Mouse (Mus musculus) lung, embryonic 14.5 days (tissue): ENCODE measurements around the gene Tmem217. TPM values are rescaled to one million over a fixed set of nuclear protein-coding genes. Genes with fewer than 3 reads are reported as not detected.

Experiments used
- ATAC-seq: fragments of 200-750 bp; cut with Nextera tagmentation; 2 replicates; pipeline ENCODE4 v1.8.0; 2017; ENCODE audit warnings: mild to moderate bottlenecking, moderate TSS enrichment, moderate library complexity; ENCODE audit not compliant: insufficient read depth
- DNase-seq: peaks from one replicate; pipeline ENCODE4 v3.0.0-alpha.2; 2015
- H3K27ac ChIP-seq: fragments of 300-500 bp; sonication (generic); 2 replicates; pipeline ENCODE4 v1.5.1; 2014; ENCODE audit warnings: low read depth, mild to moderate bottlenecking, moderate library complexity
- H3K27me3 ChIP-seq: fragments of 300-500 bp; sonication (generic); 2 replicates; pipeline ENCODE4 v1.6.1; 2014; ENCODE audit warnings: low read length, control low read depth; ENCODE audit not compliant: insufficient read depth
- H3K36me3 ChIP-seq: fragments of 300-500 bp; sonication (generic); 2 replicates; pipeline ENCODE4 v1.6.1; 2014; ENCODE audit warnings: control low read depth; ENCODE audit not compliant: insufficient read depth
- H3K4me1 ChIP-seq: fragments of 300-500 bp; sonication (generic); 2 replicates; pipeline ENCODE4 v1.6.1; 2014; ENCODE audit warnings: antibody characterized with exemption, control low read depth; ENCODE audit not compliant: insufficient read depth
- H3K4me2 ChIP-seq: fragments of 300-500 bp; sonication (generic); 2 replicates; pipeline ENCODE4 v1.6.1; 2014; ENCODE audit warnings: mild to moderate bottlenecking
- H3K4me3 ChIP-seq: fragments of 300-500 bp; sonication (generic); 2 replicates; pipeline ENCODE4 v1.5.1; 2014; ENCODE audit warnings: low read depth, low read length
- H3K9ac ChIP-seq: fragments of 300-500 bp; sonication (generic); 2 replicates; pipeline ENCODE4 v1.6.1; 2014
- H3K9me3 ChIP-seq: fragments of 300-500 bp; sonication (generic); 2 replicates; pipeline ENCODE4 v1.6.1; 2016; ENCODE audit warnings: low read depth, low read length, control low read depth
- CTCF ChIP-seq: IDR thresholded peaks from 2 replicates; pipeline ENCODE4 v1.5.1; 2016; ENCODE audit warnings: antibody characterized with exemption, low read depth
- WGBS: fragments of 180-500 bp; shearing (Covaris S2); extraction: QIAGEN DNeasy Blood & Tissue Kit; methylation state at CpG from one replicate; pipeline ENCODE4 v1.1.7; 2014; 5-methylcytosine and 5-hydroxymethylcytosine counted together
- polyA plus RNA-seq: library from polyadenylated mRNA; unstranded; fragments of >200 nt; fragmentation: Nextera tagmentation; extraction: Ambion mirVana; gene quantifications from 2 replicates; pipeline ENCODE4 v1.2.1, GENCODE M21; 2014

Tmem217 gene
- polyA plus RNA-seq, 1 experiment from 2014 or later = 0.46 TPM

GRCm38 (mm10) chr17:29514435-29514834 is 37.8 kb downstream of the Tmem217 start:
- no peak overlapping the region for H3K27ac ChIP-seq
- 1% methylated on average over 11 of the region's 11 CpGs for WGBS
- no peak overlapping the region for H3K4me2 ChIP-seq
- H3K9me3 ChIP-seq = no peaks in the 10 kb centered on the region
- no peak overlapping the region for H3K9ac ChIP-seq
- peak; percentile 94 for TF ChIP-seq CTCF
- no peaks in the 10 kb centered on the region for H3K27me3 ChIP-seq
- no peak overlapping the region for H3K4me3 ChIP-seq
- ATAC-seq (peak; percentile 52; the same call in 1 of the 2 replicates), DNase-seq (peak; percentile 95)
- H3K4me1 ChIP-seq = no peaks in the 10 kb centered on the region
- no peaks in the 10 kb centered on the region for H3K36me3 ChIP-seq

DNA sequence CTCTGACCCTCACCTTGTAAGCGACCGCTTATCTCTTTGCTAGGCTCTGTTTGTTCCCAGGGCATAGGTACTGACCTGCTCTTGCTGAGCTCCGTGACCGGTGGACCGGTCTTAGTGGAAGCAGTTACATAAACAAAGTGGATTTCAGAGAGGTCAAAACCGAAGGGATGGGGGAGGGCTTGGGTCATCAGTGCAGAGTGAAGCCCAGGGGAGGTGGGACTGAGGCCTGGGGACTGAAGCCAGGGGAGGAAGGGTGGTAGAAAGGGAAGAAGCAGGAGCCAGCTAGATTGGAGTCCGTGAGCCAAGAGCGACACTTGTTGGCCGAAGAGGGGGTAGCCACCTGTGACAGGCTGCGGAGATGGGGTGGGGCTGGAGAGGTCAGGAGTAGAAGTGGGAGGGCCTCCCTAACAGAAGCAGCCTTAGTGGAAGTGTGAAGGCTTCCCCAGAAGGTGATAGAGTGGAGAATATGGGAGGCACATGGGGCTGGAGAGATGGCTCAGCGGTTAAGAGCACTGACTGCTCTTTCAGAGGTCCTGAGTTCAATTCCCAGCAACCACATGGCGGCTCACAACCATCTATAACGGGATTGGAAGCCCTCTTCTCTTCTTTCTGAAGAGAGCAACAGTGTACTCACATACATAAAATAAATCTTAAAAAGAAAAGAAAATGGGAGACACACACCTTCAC is 39.0 kb downstream of the Tmem217 start:
- H3K4me3 ChIP-seq = no peak overlapping the region
- no peak overlapping the region for H3K27ac ChIP-seq
- WGBS = 26% methylated on average over 13 of the region's 13 CpGs
- H3K4me2 ChIP-seq = no peak overlapping the region
- H3K27me3 ChIP-seq = no peaks in the 10 kb centered on the region
- H3K9ac ChIP-seq = no peak overlapping the region
- peak; percentile 75 for TF ChIP-seq CTCF
- no peaks in the 10 kb centered on the region for H3K9me3 ChIP-seq
- no peaks in the 10 kb centered on the region for H3K36me3 ChIP-seq
- DNase-seq (peak; percentile 79), ATAC-seq (peak; percentile 81)
- H3K4me1 ChIP-seq = no peaks in the 10 kb centered on the region

- 41% methylated on average over 8 of the region's 8 CpGs for WGBS
These were observed 41.5 kb downstream of the Tmem217 start for GRCm38 (mm10) chr17:29510691-29511090.

GRCm38 (mm10) chr17:29508927-29509608 is 43.1 kb downstream of the Tmem217 start:
- no peaks in the 10 kb centered on the region for H3K27me3 ChIP-seq
- H3K27ac ChIP-seq = no peak overlapping the region
- H3K4me1 ChIP-seq = no peaks in the 10 kb centered on the region
- H3K9me3 ChIP-seq = no peaks in the 10 kb centered on the region
- no peak for TF ChIP-seq CTCF
- no peak overlapping the region for H3K4me3 ChIP-seq
- H3K4me2 ChIP-seq = no peak overlapping the region
- no peaks in the 10 kb centered on the region for H3K36me3 ChIP-seq
- no peak for ATAC-seq
- WGBS = 65% methylated on average over 12 of the region's 12 CpGs
- DNase-seq = no peak
- H3K9ac ChIP-seq = no peak overlapping the region

More at GRCm38 (mm10) chr17:29510691-29511090, 41.5 kb downstream of the Tmem217 start:
- Histone ChIP-seq H3K4me3 (no peak overlapping the region), H3K4me1 (no peaks in the 10 kb centered on the region), H3K27me3 (no peaks in the 10 kb centered on the region), H3K4me2 (no peak overlapping the region), H3K27ac (no peak overlapping the region), H3K9me3 (no peaks in the 10 kb centered on the region), H3K9ac (no peak overlapping the region), H3K36me3 (no peaks in the 10 kb centered on the region)
- DNase-seq (no peak), ATAC-seq (no peak)
- no peak for TF ChIP-seq CTCF

DNA sequence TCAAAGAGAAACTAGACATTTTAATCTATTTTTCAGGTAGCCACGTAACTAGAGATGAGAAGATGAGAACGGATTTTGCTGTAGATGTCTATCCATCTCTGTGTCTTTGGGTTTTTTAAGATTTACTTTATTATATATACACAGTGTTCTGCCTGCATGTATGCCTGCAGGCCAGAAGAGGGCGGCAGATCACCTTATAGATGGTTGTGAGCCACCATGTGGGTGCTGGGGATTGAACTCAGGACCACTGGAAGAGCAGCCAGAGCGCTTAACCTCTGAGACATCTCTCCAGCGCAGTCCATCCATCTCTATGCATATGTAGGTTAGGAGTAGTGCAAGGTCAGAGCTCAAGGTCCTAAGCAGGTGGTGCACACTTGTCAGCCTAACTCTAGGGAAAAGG is 48.5 kb downstream of the Tmem217 start:
- WGBS = 75% methylated on average over 5 of the region's 5 CpGs
- Histone ChIP-seq H3K4me2 (no peak overlapping the region; the same call in 1 of the 2 replicates), H3K36me3 (no peaks in the 10 kb centered on the region), H3K9ac (no peak overlapping the region), H3K27me3 (no peaks in the 10 kb centered on the region), H3K27ac (no peak overlapping the region), H3K9me3 (no peaks in the 10 kb centered on the region), H3K4me3 (no peak overlapping the region), H3K4me1 (no peaks in the 10 kb centered on the region)
- TF ChIP-seq CTCF = peak; percentile 51
- ATAC-seq (no peak), DNase-seq (peak; percentile 25)

DNA sequence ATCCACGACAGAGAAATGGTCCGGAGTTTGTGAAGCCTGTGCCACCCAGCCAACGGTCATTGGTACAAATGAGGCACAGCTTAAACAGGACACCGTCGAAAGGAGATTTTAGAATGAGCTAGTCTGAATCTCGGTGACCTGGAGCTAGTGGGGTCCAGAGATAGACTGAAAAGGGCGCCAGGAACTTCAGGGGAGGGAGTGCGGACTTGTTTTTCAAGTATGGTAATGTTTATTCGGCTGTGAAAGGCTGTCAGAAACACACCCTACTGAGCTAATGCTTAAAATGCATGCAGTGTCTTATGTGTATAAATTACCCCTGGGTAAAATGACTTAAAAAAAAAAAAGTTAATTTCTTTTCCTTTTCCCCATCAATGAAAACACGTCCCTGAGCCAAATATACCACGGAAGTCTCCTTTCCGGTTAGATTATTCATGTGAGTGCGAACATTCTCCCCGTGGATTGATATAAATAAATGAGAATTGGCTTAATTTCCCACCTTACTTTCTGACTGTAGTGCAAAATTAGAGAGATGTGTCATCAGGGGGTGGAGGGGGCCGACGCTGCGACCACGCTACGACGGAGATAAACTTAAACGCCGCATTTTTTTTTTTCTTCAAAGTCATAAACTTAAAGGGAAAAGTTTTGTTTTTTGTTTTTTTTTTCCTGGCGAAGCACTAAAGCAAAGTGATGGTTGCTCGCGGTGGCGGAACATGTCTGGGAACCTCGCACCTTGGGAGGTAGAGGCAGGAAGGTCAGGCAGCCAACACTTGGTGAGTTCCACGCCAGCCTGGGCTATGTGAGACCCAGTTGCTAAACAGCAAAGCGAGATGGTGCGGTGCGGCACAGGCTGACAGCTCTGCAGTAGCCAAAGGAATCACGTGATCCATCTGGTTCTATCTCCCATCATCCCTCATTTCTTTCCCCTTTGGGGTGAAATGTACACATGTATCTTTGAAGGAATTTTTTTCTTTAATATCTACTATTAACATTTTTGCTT is 49.2 kb downstream of the Tmem217 start:
- no peak for TF ChIP-seq CTCF
- peak overlapping the region; percentile 58 for H3K4me2 ChIP-seq
- 0 out of 2 replicates have a peak overlapping the region, but pooled peaks have one; percentile 20 for H3K27ac ChIP-seq
- DNase-seq (peak; percentile 45), ATAC-seq (no peak)
- H3K4me1 ChIP-seq = no peaks in the 10 kb centered on the region
- H3K9ac ChIP-seq = peak overlapping the region; percentile 9
- no peaks in the 10 kb centered on the region for H3K27me3 ChIP-seq
- peak overlapping the region; percentile 19; the same call in 1 of the 2 replicates for H3K4me3 ChIP-seq
- H3K36me3 ChIP-seq = no peaks in the 10 kb centered on the region
- H3K9me3 ChIP-seq = no peaks in the 10 kb centered on the region
- 9% methylated on average over 32 of the region's 32 CpGs for WGBS
